Mouse (Mus musculus) layer of hippocampus, adult 11-12 months (tissue): ENCODE measurements around the gene Wnt1.
"Not testable (repeated sequence)": the region's sequence is repeated elsewhere in the genome, so short reads cannot be mapped to it uniquely, and the experiment has no call there.

Source experiments
- DNase-seq: peaks from one replicate; pipeline ENCODE4 v3.0.0; 2022; ENCODE audit warnings: low spot score

Wnt1 gene

GRCm38 (mm10) chr15:98789661-98790535, at the start of gene Wnt1:
TSS of gene Wnt1 (plus strand) at chr15:98789857.
- no peak for DNase-seq

GRCm38 (mm10) chr15:98740219-98740618, 49.4 kb upstream of the Wnt1 start:
- DNase-seq = no peak

GRCm38 (mm10) chr15:98742766-98743428, 46.8 kb upstream of the Wnt1 start:
- no peak for DNase-seq

DNA sequence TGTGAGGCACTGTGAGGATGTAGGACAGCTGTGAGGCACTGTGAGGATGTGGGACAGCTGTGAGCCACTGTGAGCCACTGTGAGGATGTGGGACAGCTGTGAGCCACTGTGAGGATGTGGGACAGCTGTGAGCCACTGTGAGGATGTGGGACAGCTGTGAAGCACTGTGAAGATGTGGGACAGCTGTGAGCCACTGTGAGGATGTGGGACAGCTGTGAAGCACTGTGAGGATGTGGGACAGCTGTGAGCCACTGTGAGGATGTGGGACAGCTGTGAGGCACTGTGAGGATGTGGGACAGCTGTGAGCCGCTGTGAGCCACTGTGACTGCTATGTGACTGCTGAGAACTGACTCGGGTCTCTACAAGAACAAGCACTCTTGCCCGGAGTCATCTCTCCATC, 45.8 kb upstream of the Wnt1 start:
- DNase-seq = not testable (repeated sequence)

DNA sequence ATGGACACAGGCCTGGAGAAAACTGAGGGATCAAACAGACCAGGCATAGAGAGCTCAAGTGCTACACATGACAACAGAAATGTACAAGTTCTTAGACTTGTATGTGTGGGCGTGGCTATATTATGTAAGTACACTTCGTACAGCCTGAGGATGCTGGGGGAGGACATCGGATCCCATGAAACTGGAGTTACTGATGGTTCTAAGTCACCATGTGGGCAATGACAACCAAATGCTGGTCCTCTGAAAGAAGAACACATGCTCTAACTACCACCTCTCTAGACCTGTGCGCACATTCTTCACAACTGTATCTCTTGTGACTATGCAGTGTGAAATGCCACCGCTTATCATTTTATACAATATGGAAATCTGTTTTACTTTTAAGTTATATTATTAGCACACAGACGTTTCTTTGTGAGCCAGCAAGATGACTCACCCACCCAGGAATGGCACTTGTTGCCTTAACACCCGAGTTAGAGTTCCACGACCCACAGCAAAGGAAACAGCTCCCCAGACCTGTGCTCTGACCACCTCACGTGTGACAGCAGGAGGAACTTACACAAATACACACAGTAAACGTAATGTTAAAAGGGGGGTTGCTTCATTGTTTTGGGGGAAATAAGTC, 43.2 kb upstream of the Wnt1 start:
- DNase-seq = no peak

DNA sequence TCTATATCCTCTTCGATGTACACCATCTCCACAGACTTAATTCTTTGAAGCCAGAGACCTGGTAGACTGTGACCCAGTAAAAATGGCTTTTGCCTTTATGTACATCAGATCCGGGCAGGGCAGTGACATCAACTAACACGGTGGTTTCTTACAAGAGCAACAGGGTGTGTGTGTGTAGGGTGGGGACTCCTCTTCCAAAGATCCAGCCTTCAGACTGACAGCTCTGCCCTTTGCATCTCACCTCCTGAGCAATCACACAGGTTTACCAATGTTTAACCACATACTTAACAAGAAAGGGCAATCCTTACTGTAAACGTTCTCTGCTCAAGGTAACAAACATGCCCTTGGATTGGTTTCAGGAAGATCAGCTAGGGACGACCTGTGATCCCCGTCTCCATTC, 42.4 kb upstream of the Wnt1 start:
- DNase-seq = no peak

- DNase-seq = no peak
Measured at GRCm38 (mm10) chr15:98749093-98749492, 40.6 kb upstream of the Wnt1 start.

DNA sequence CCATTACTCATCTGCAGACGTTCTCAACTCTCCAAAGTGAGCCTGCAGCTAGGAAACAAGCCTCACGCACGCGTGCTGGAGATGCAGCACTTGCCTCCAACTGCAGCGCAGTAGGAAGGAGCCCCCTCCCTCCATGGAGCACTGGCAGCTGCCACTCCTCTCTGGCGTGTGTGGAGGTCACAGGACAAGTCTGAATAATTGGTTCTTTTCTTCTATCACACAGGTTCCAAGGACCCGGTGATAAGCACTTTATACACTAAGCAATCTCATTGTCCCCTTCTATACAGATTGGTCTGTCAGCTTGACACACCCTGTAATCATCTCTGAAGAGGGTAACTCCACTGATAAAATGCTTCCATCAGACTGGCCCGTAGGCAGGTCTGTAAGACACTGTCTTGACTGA, 36.6 kb upstream of the Wnt1 start:
- DNase-seq = no peak

DNA sequence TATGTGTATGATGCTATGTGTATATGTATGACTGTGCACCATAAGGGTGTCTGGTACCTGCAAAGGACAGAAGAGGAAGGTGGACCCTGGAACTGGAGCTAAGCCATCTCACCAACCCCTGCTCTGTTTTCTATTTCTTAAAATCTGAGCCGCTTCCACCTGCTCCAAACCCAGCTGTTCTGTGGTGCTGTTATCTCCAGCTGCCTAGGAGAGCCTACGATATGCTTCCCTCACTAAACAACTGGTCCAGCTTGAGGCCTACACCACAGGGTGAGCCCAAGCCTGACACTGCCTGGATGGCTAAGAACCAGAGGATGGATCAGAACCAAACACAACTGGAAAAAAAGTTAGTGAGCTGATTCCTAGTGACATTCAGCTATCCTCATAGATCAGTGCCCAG, 35.5 kb upstream of the Wnt1 start:
- no peak for DNase-seq

- peak; percentile 80 for DNase-seq
Measured at GRCm38 (mm10) chr15:98762201-98762621, 27.4 kb upstream of the Wnt1 start.

GRCm38 (mm10) chr15:98762670-98763529, 26.8 kb upstream of the Wnt1 start, which contains the start of gene Arf3:
TSS of gene Arf3 (minus strand) at chr15:98763214.
- DNase-seq = peak; percentile 95

DNA sequence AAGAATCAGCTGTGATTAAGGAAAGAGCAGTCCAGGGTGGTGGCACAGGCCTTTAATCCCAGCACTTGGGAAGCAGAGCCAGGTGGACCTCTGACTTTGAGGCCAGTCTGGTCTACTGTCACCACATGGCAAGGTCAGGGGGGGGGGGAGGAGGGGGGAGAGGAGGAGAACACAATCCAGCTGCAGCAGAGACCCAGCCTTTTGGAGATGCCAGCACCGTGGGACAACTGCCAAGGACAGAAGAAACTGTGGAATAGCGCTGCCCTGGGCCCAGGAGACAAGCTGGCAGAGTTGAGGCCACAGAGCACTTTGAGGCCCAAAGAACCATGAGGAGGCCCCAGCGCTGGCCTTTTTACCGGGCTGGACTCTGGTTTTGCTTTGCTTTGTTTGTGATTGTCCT, 23.7 kb upstream of the Wnt1 start:
- DNase-seq = no peak

- DNase-seq = no peak
Measured at GRCm38 (mm10) chr15:98768259-98768658, 21.4 kb upstream of the Wnt1 start.

DNA sequence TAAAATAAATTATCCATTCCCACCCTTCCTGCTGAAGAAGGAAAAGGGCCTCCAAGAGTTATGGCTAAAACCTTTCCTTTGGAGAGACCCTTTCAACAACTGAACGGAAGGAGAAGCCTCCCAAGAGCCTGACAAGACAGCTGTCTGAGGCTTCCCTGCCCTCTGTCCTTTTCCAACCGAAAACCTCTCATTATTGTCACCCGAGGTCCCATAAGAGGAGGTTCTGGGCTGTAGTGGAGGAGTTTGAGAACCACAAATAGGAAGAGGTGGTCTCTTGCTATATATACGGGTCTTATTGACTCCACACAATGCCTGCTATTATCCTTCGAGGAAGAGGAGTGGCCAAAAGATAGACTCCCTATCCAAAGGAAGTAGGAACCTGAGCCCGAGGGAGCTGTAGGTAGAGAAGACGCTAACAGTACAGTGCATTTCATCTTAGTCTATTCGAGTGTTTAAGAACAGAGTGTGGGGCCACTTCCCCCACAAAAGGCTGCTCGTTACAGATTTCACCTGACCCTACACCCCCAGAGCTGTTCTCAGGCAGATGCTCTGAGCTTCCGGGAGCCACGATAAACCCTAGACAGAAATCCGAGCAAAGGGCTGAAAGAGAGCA, 17.7 kb upstream of the Wnt1 start:
- no peak for DNase-seq

- DNase-seq = no peak
Measured at GRCm38 (mm10) chr15:98772511-98773211, 17.0 kb upstream of the Wnt1 start.

DNA sequence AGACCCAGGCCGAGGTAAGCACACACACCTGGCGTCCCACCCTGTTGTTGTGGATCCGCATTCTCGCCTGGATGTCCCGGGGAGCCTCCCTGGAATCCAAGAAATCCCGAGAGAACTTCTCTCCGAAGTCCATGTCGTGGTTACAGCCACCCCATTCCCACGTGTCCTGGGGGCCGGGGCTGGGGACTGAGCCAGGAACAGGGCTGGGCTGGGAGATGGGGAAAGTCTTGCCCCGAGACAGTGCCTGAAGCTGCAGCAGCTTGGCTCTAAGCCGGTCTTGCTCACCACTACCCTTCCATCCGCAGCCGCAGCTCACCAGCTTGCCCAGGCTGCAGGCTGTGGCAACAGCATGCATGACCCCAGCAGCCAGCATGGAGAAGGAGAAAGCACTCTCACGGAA, 15.6 kb upstream of the Wnt1 start:
- no peak for DNase-seq

DNA sequence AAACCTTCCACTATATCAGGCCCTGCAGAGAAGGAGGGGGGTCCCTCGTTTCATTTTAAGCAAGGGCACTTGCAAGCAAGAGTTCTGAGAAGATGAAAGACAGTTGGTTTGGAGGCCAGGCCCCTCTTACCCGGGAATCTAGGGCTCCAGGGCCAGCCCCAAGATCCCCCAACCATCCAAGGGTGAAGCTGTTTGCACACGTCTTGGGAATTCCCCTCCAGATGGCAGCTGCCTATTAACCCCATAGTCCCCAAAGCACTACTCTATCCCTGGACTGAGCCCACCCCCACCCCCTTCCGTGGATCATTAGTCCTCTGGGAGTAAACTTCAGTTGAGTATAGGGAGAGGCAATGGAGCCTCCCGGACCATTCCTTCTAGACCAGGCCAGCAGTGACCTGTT, 14.1 kb upstream of the Wnt1 start:
- DNase-seq = no peak

DNA sequence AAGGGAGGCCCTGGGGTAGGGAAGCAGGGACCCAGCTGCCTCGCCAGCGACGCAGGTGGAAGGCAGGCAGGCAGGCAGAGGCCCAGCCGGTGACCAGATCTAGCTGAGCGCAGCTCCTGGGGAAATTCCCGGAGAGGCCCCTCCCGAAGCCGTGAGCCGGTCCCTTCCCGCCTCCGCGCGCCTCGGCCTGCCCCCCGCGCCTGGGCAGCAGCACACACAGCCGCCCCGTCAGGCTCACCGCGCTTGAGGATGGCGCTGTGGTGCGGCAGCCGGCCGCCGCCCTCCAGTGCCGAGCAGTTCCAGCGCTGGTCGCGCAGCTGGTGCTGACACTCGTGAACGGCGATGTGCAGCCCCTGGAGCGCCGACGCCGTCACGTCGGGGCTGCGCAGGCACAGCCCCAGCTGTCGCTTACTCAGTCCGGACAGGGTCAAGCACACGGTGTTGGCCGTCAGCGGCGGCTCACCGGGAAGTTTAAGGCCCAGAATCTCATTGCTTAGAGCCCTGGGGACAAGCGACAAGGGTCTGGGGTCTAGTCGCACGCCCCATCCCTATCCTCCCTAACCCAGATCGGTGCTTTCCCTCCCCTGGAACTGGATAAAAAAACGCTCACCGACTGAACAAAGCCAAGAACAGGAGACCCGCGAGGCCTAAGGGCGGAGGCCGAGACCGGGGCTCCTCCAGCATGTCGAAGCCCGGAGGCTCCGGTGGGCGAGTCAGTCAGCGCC, 13.2 kb upstream of the Wnt1 start:
- DNase-seq = no peak

DNA sequence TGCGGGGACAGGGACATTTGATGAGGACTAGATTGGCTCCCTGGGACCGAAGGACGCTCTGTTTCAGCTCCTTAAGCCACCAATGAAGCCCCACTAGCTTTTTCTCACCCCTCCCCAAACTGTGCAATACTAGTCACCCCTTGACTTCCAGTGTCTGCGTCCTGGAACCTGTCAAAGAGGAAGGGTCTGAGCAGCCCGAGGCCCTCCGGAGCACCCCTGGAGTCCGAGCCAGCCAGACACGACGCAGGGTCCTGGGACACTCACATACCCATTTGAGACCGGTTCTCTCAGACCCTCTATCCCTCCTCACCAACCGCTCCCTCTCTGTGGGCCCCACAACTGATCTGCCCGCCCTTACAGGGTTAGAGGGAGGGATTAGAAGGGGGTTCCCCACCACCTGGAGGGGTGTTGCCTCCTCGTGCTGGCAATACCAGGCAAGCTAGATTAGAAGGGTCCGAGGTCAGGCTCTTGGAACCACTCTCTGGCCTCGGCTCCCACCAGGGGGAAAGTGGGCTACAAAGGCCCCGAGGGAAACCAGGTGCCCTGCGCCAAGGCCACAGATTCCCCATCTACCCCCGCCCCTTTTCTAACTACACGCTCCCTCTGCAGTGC, 12.5 kb upstream of the Wnt1 start:
- DNase-seq = no peak

DNA sequence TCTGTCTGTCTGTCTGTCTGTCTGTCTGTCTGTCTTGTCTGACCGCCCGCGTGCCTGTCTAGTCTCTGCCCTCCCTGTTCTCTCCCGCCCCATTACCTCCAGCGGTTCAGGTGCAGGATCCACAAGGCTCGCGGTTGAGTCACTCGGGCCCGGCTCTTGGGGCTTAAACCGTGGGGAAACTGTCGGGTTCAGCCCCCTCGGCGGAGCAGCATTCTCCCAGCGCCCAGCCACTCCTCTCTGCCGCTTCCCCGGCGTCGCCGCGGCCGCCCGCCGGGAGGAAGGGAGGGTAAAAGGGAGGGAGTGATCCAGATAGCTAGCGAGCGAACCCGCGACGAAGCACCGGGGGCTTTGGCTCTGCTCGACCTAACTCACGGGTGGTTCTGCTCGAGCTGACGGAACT, 11.9 kb upstream of the Wnt1 start, which contains the start of gene Wnt10b:
Wnt10b (minus strand) TSS at position 389 of the 400 bp plus-strand sequence.
- DNase-seq = no peak
